Mouse (Mus musculus): ENCODE data around the gene Nptx1.

GRCm38 (mm10) chr11:119541082-119541481, 6.5 kb downstream of the Nptx1 start:
- TF ChIP-seq POLR2A (IDR thresholded peaks at IDR 0.05; ENCODE audit: borderline replicate concordance, extremely low read depth, insufficient read depth, insufficient read length, poor library complexity, severe bottlenecking), result no peak
- TF ChIP-seq CTCF (IDR thresholded peaks at IDR 0.05; ENCODE audit: borderline replicate concordance, extremely low read depth, insufficient read depth, insufficient read length), result no peak
